Mouse (Mus musculus): ENCODE data around the gene Myo18a. TPM values are rescaled to one million over a fixed set of nuclear protein-coding genes. Genes with fewer than 3 reads are reported as not detected.

Myo18a gene
- polyA plus RNA-seq, 1 experiment from 2014 or later, result 16.0 TPM

- no peaks in the 10 kb centered on the region for H3K27me3 ChIP-seq (ENCODE audit: control insufficient read depth, insufficient read depth, low read depth, low read length)
- H3K4me3 ChIP-seq (ENCODE audit: low read depth, low read length), result no peak overlapping the region
- no peaks in the 10 kb centered on the region for H3K9me3 ChIP-seq (replicated peaks; ENCODE audit: control insufficient read depth, low read length)
- ATAC-seq (ENCODE audit: low read depth), result peak; percentile 49
- H3K27ac ChIP-seq (ENCODE audit: low read length), result no peak overlapping the region
- H3K9ac ChIP-seq (ENCODE audit: low read depth, low read length), result no peak overlapping the region
- no peak overlapping the region for H3K4me2 ChIP-seq (ENCODE audit: low read depth, low read length)
- 23% methylated on average over 3 of the region's 3 CpGs for WGBS (ENCODE audit: insufficient replicate concordance)
- no peaks in the 10 kb centered on the region for H3K4me1 ChIP-seq (ENCODE audit: control insufficient read depth, low read depth, low read length)
- peaks cover 18% of the 10 kb centered on the region for H3K36me3 ChIP-seq (ENCODE audit: control insufficient read depth, insufficient read depth)
Measured at GRCm38 (mm10) chr11:77816003-77816402, 53.0 kb downstream of the Myo18a start.

GRCm38 (mm10) chr11:77821648-77822047 is 58.6 kb downstream of the Myo18a start:
- 33% methylated on average over 8 of the region's 8 CpGs for WGBS (ENCODE audit: insufficient replicate concordance)
- no peaks in the 10 kb centered on the region for H3K27me3 ChIP-seq (ENCODE audit: control insufficient read depth, insufficient read depth, low read depth, low read length)
- peaks cover 37% of the 10 kb centered on the region for H3K36me3 ChIP-seq (ENCODE audit: control insufficient read depth, insufficient read depth)
- no peak for ATAC-seq (ENCODE audit: low read depth)
- no peak overlapping the region for H3K9ac ChIP-seq (ENCODE audit: low read depth, low read length)
- no peak overlapping the region for H3K27ac ChIP-seq (ENCODE audit: low read length)
- no peak overlapping the region for H3K4me3 ChIP-seq (ENCODE audit: low read depth, low read length)
- H3K9me3 ChIP-seq (replicated peaks; ENCODE audit: control insufficient read depth, low read length), result no peaks in the 10 kb centered on the region
- no peaks in the 10 kb centered on the region; the same call in 1 of the 2 replicates for H3K4me1 ChIP-seq (ENCODE audit: control insufficient read depth, low read depth, low read length)
- no peak overlapping the region for H3K4me2 ChIP-seq (ENCODE audit: low read depth, low read length)

GRCm38 (mm10) chr11:77822781-77823180 is 59.7 kb downstream of the Myo18a start:
- WGBS (ENCODE audit: insufficient replicate concordance), result 27% methylated on average over 7 of the region's 7 CpGs
- no peaks in the 10 kb centered on the region for H3K27me3 ChIP-seq (ENCODE audit: control insufficient read depth, insufficient read depth, low read depth, low read length)
- no peak overlapping the region for H3K4me2 ChIP-seq (ENCODE audit: low read depth, low read length)
- no peak overlapping the region for H3K9ac ChIP-seq (ENCODE audit: low read depth, low read length)
- no peak for ATAC-seq (ENCODE audit: low read depth)
- no peak overlapping the region for H3K4me3 ChIP-seq (ENCODE audit: low read depth, low read length)
- peaks cover 40% of the 10 kb centered on the region for H3K36me3 ChIP-seq (ENCODE audit: control insufficient read depth, insufficient read depth)
- H3K27ac ChIP-seq (ENCODE audit: low read length), result no peak overlapping the region
- no peaks in the 10 kb centered on the region; the same call in 1 of the 2 replicates for H3K4me1 ChIP-seq (ENCODE audit: control insufficient read depth, low read depth, low read length)
- H3K9me3 ChIP-seq (replicated peaks; ENCODE audit: control insufficient read depth, low read length), result no peaks in the 10 kb centered on the region

- no peak overlapping the region for H3K4me2 ChIP-seq (ENCODE audit: low read depth, low read length)
- no peak overlapping the region for H3K4me3 ChIP-seq (ENCODE audit: low read depth, low read length)
- H3K9me3 ChIP-seq (replicated peaks; ENCODE audit: control insufficient read depth, low read length), result no peaks in the 10 kb centered on the region
- no peak overlapping the region for H3K27ac ChIP-seq (ENCODE audit: low read length)
- WGBS (ENCODE audit: insufficient replicate concordance), result 17% methylated on average over 5 of the region's 5 CpGs
- no peaks in the 10 kb centered on the region; the same call in 1 of the 2 replicates for H3K4me1 ChIP-seq (ENCODE audit: control insufficient read depth, low read depth, low read length)
- no peak overlapping the region for H3K9ac ChIP-seq (ENCODE audit: low read depth, low read length)
- ATAC-seq (ENCODE audit: low read depth), result no peak
- no peaks in the 10 kb centered on the region for H3K27me3 ChIP-seq (ENCODE audit: control insufficient read depth, insufficient read depth, low read depth, low read length)
- peaks cover 32% of the 10 kb centered on the region for H3K36me3 ChIP-seq (ENCODE audit: control insufficient read depth, insufficient read depth)
Measured at GRCm38 (mm10) chr11:77825853-77826252, 62.8 kb downstream of the Myo18a start.

GRCm38 (mm10) chr11:77826311-77826710 is 63.3 kb downstream of the Myo18a start:
- Histone ChIP-seq H3K27me3 (ENCODE audit: control insufficient read depth, insufficient read depth, low read depth, low read length) (no peaks in the 10 kb centered on the region), H3K4me3 (ENCODE audit: low read depth, low read length) (no peak overlapping the region), H3K4me1 (ENCODE audit: control insufficient read depth, low read depth, low read length) (no peaks in the 10 kb centered on the region; the same call in 1 of the 2 replicates), H3K36me3 (ENCODE audit: control insufficient read depth, insufficient read depth) (peaks cover 29% of the 10 kb centered on the region), H3K9me3 (replicated peaks; ENCODE audit: control insufficient read depth, low read length) (no peaks in the 10 kb centered on the region), H3K27ac (ENCODE audit: low read length) (no peak overlapping the region), H3K4me2 (ENCODE audit: low read depth, low read length) (no peak overlapping the region), H3K9ac (ENCODE audit: low read depth, low read length) (no peak overlapping the region)
- no peak for ATAC-seq (ENCODE audit: low read depth)
- 84% methylated on average over 3 of the region's 3 CpGs for WGBS (ENCODE audit: insufficient replicate concordance)

- Histone ChIP-seq H3K36me3 (ENCODE audit: control insufficient read depth, insufficient read depth) (peaks cover 33% of the 10 kb centered on the region), H3K27ac (ENCODE audit: low read length) (no peak overlapping the region), H3K27me3 (ENCODE audit: control insufficient read depth, insufficient read depth, low read depth, low read length) (no peaks in the 10 kb centered on the region), H3K9ac (ENCODE audit: low read depth, low read length) (no peak overlapping the region), H3K4me2 (ENCODE audit: low read depth, low read length) (no peak overlapping the region), H3K9me3 (replicated peaks; ENCODE audit: control insufficient read depth, low read length) (no peaks in the 10 kb centered on the region), H3K4me1 (ENCODE audit: control insufficient read depth, low read depth, low read length) (no peaks in the 10 kb centered on the region), H3K4me3 (ENCODE audit: low read depth, low read length) (no peak overlapping the region)
- ATAC-seq (ENCODE audit: low read depth), result no peak
- 58% methylated on average over 18 of the region's 18 CpGs for WGBS (ENCODE audit: insufficient replicate concordance)
Measured at GRCm38 (mm10) chr11:77827241-77827995, 64.4 kb downstream of the Myo18a start.

GRCm38 (mm10) chr11:77828163-77828562 is 65.1 kb downstream of the Myo18a start:
- H3K4me2 ChIP-seq (ENCODE audit: low read depth, low read length), result no peak overlapping the region
- H3K9me3 ChIP-seq (replicated peaks; ENCODE audit: control insufficient read depth, low read length), result no peaks in the 10 kb centered on the region
- no peak for ATAC-seq (ENCODE audit: low read depth)
- 81% methylated on average over 5 of the region's 5 CpGs for WGBS (ENCODE audit: insufficient replicate concordance)
- H3K4me3 ChIP-seq (ENCODE audit: low read depth, low read length), result no peak overlapping the region
- H3K4me1 ChIP-seq (ENCODE audit: control insufficient read depth, low read depth, low read length), result no peaks in the 10 kb centered on the region
- H3K36me3 ChIP-seq (ENCODE audit: control insufficient read depth, insufficient read depth), result peaks cover 36% of the 10 kb centered on the region
- H3K9ac ChIP-seq (ENCODE audit: low read depth, low read length), result no peak overlapping the region
- no peaks in the 10 kb centered on the region for H3K27me3 ChIP-seq (ENCODE audit: control insufficient read depth, insufficient read depth, low read depth, low read length)
- H3K27ac ChIP-seq (ENCODE audit: low read length), result no peak overlapping the region

- Histone ChIP-seq H3K27me3 (ENCODE audit: control insufficient read depth, insufficient read depth, low read depth, low read length) (no peaks in the 10 kb centered on the region), H3K9me3 (replicated peaks; ENCODE audit: control insufficient read depth, low read length) (no peaks in the 10 kb centered on the region), H3K4me3 (ENCODE audit: low read depth, low read length) (no peak overlapping the region), H3K4me1 (ENCODE audit: control insufficient read depth, low read depth, low read length) (no peaks in the 10 kb centered on the region), H3K36me3 (ENCODE audit: control insufficient read depth, insufficient read depth) (peaks cover 28% of the 10 kb centered on the region), H3K9ac (ENCODE audit: low read depth, low read length) (no peak overlapping the region), H3K4me2 (ENCODE audit: low read depth, low read length) (no peak overlapping the region), H3K27ac (ENCODE audit: low read length) (no peak overlapping the region)
- 0 out of 2 replicates have a peak, but pooled peaks have one; percentile 11 for ATAC-seq (ENCODE audit: low read depth)
- 81% methylated on average over 23 of the region's 23 CpGs for WGBS (ENCODE audit: insufficient replicate concordance)
Measured at GRCm38 (mm10) chr11:77829043-77829841, 66.2 kb downstream of the Myo18a start.

GRCm38 (mm10) chr11:77830875-77831274 is 67.8 kb downstream of the Myo18a start:
- H3K36me3 ChIP-seq (ENCODE audit: control insufficient read depth, insufficient read depth), result peaks cover 20% of the 10 kb centered on the region
- 75% methylated on average over 7 of the region's 7 CpGs for WGBS (ENCODE audit: insufficient replicate concordance)
- no peaks in the 10 kb centered on the region for H3K4me1 ChIP-seq (ENCODE audit: control insufficient read depth, low read depth, low read length)
- no peak for ATAC-seq (ENCODE audit: low read depth)
- H3K9me3 ChIP-seq (replicated peaks; ENCODE audit: control insufficient read depth, low read length), result no peaks in the 10 kb centered on the region
- no peak overlapping the region for H3K4me2 ChIP-seq (ENCODE audit: low read depth, low read length)
- no peak overlapping the region for H3K9ac ChIP-seq (ENCODE audit: low read depth, low read length)
- H3K27ac ChIP-seq (ENCODE audit: low read length), result no peak overlapping the region
- H3K4me3 ChIP-seq (ENCODE audit: low read depth, low read length), result no peak overlapping the region
- no peaks in the 10 kb centered on the region for H3K27me3 ChIP-seq (ENCODE audit: control insufficient read depth, insufficient read depth, low read depth, low read length)
